Mouse (Mus musculus) liver, embryonic 13.5 days (tissue): ENCODE results near the gene Tmem163. TPM values are rescaled to one million over a fixed set of nuclear protein-coding genes. Genes with fewer than 3 reads are reported as not detected.

Experiments
- ATAC-seq: fragments of 200-750 bp; cut with Nextera tagmentation; 2 replicates; pipeline ENCODE4 v1.8.0; 2017; ENCODE audit warnings: low read depth, mild to moderate bottlenecking, moderate number of reproducible peaks, moderate library complexity
- DNase-seq: peaks from one replicate; pipeline ENCODE4 v3.0.0; 2022
- H3K27ac ChIP-seq: fragments of 300-500 bp; sonication (generic); 2 replicates; pipeline ENCODE4 v1.5.1; 2015; ENCODE audit warnings: moderate library complexity, mild to moderate bottlenecking, inconsistent platforms
- H3K27me3 ChIP-seq: fragments of 300-500 bp; sonication (generic); 2 replicates; pipeline ENCODE4 v1.6.1; 2015; ENCODE audit warnings: mild to moderate bottlenecking, inconsistent platforms
- H3K36me3 ChIP-seq: fragments of 300-500 bp; sonication (generic); 2 replicates; pipeline ENCODE4 v1.6.1; 2015; ENCODE audit warnings: mild to moderate bottlenecking, inconsistent platforms
- H3K4me1 ChIP-seq: fragments of 300-500 bp; sonication (generic); replicated peaks from 2 replicates; pipeline ENCODE4 v1.6.1; 2015; ENCODE audit warnings: inconsistent platforms
- H3K4me2 ChIP-seq: fragments of 300-500 bp; sonication (generic); 2 replicates; pipeline ENCODE4 v1.6.1; 2015; ENCODE audit warnings: inconsistent platforms, mild to moderate bottlenecking, moderate library complexity
- H3K4me3 ChIP-seq: fragments of 300-500 bp; sonication (generic); replicated peaks from 2 replicates; pipeline ENCODE4 v1.5.1; 2015; ENCODE audit warnings: mild to moderate bottlenecking, inconsistent platforms
- H3K9ac ChIP-seq: fragments of 300-500 bp; sonication (generic); 2 replicates; pipeline ENCODE4 v1.6.1; 2015; ENCODE audit warnings: mild to moderate bottlenecking, inconsistent platforms
- H3K9me3 ChIP-seq: fragments of 300-500 bp; sonication (generic); replicated peaks from 2 replicates; pipeline ENCODE4 v1.6.1; 2016; ENCODE audit warnings: inconsistent platforms
- WGBS: fragments of 180-500 bp; shearing (Covaris S2); methylation state at CpG from one replicate; pipeline ENCODE4 v1.1.7; 2015; ENCODE audit not compliant: insufficient replicate concordance; 5-methylcytosine and 5-hydroxymethylcytosine counted together
- polyA plus RNA-seq: library from polyadenylated mRNA; unstranded; fragments of >200 nt; fragmentation: Nextera tagmentation; extraction: Ambion mirVana; gene quantifications from 2 replicates; pipeline ENCODE4 v1.2.1, GENCODE M21; 2015

Gene Tmem163
- polyA plus RNA-seq, 1 experiment from 2014 or later, result 0.51 TPM

- no peak overlapping the region for H3K4me3 ChIP-seq
- ATAC-seq (no peak), DNase-seq (no peak)
- no peaks in the 10 kb centered on the region for H3K36me3 ChIP-seq
- no peaks in the 10 kb centered on the region for H3K27me3 ChIP-seq
- H3K4me1 ChIP-seq, result no peaks in the 10 kb centered on the region
- H3K9ac ChIP-seq, result no peak overlapping the region
- no peak overlapping the region for H3K4me2 ChIP-seq
- WGBS, result 54% methylated on average over 3 of the region's 3 CpGs
- H3K9me3 ChIP-seq, result no peaks in the 10 kb centered on the region
- H3K27ac ChIP-seq, result no peak overlapping the region
Observed at GRCm38 (mm10) chr1:127589542-127589941, 89.8 kb downstream of the Tmem163 start.

- Histone ChIP-seq H3K4me2 (no peak overlapping the region), H3K9me3 (no peaks in the 10 kb centered on the region), H3K27me3 (no peaks in the 10 kb centered on the region), H3K36me3 (no peaks in the 10 kb centered on the region), H3K4me3 (no peak overlapping the region), H3K9ac (no peak overlapping the region), H3K27ac (no peak overlapping the region), H3K4me1 (no peaks in the 10 kb centered on the region)
- WGBS, result 62% methylated on average over 5 of the region's 5 CpGs
- DNase-seq (no peak), ATAC-seq (no peak)
Observed at GRCm38 (mm10) chr1:127587071-127587470, 92.3 kb downstream of the Tmem163 start.

- no peak overlapping the region for H3K4me2 ChIP-seq
- no peak for ATAC-seq
- no peak overlapping the region for H3K9ac ChIP-seq
- no peak for DNase-seq
- WGBS, result 69% methylated on average over 1 of the region's 1 CpGs
- no peak overlapping the region for H3K4me3 ChIP-seq
- H3K27ac ChIP-seq, result no peak overlapping the region
- no peaks in the 10 kb centered on the region for H3K4me1 ChIP-seq
- no peaks in the 10 kb centered on the region for H3K27me3 ChIP-seq
- no peaks in the 10 kb centered on the region for H3K9me3 ChIP-seq
- H3K36me3 ChIP-seq, result no peaks in the 10 kb centered on the region
Observed at GRCm38 (mm10) chr1:127586156-127586555, 93.2 kb downstream of the Tmem163 start.

- Histone ChIP-seq H3K4me3 (no peak overlapping the region), H3K9me3 (no peaks in the 10 kb centered on the region), H3K27me3 (no peaks in the 10 kb centered on the region), H3K36me3 (no peaks in the 10 kb centered on the region), H3K4me1 (no peaks in the 10 kb centered on the region), H3K9ac (no peak overlapping the region), H3K27ac (no peak overlapping the region), H3K4me2 (no peak overlapping the region)
- no peak for ATAC-seq
- 58% methylated on average over 5 of the region's 5 CpGs for WGBS
- no peak for DNase-seq
Observed at GRCm38 (mm10) chr1:127577981-127578380, 101.4 kb downstream of the Tmem163 start.

- Histone ChIP-seq H3K4me2 (no peak overlapping the region), H3K4me1 (no peaks in the 10 kb centered on the region), H3K4me3 (no peak overlapping the region), H3K27me3 (no peaks in the 10 kb centered on the region), H3K9me3 (no peaks in the 10 kb centered on the region), H3K27ac (no peak overlapping the region), H3K36me3 (no peaks in the 10 kb centered on the region), H3K9ac (no peak overlapping the region)
- WGBS, result 72% methylated on average over 7 of the region's 7 CpGs
- DNase-seq (no peak), ATAC-seq (no peak)
Observed at GRCm38 (mm10) chr1:127577083-127577482, 102.3 kb downstream of the Tmem163 start.

GRCm38 (mm10) chr1:127576563-127576962 lies 102.8 kb downstream of the Tmem163 start:
- Histone ChIP-seq H3K9ac (no peak overlapping the region), H3K27me3 (no peaks in the 10 kb centered on the region), H3K36me3 (no peaks in the 10 kb centered on the region), H3K4me1 (no peaks in the 10 kb centered on the region), H3K4me2 (no peak overlapping the region), H3K9me3 (no peaks in the 10 kb centered on the region), H3K4me3 (no peak overlapping the region), H3K27ac (no peak overlapping the region)
- ATAC-seq, result no peak
- 56% methylated on average over 8 of the region's 8 CpGs for WGBS
- DNase-seq, result no peak

- Histone ChIP-seq H3K27ac (no peak overlapping the region), H3K9me3 (no peaks in the 10 kb centered on the region), H3K9ac (no peak overlapping the region), H3K4me2 (no peak overlapping the region), H3K4me3 (no peak overlapping the region), H3K4me1 (no peaks in the 10 kb centered on the region), H3K36me3 (no peaks in the 10 kb centered on the region), H3K27me3 (no peaks in the 10 kb centered on the region)
- DNase-seq (no peak), ATAC-seq (no peak)
- WGBS, result 60% methylated on average over 3 of the region's 3 CpGs
Observed at GRCm38 (mm10) chr1:127576143-127576542, 103.2 kb downstream of the Tmem163 start.

- H3K9me3 ChIP-seq, result no peaks in the 10 kb centered on the region
- no peak overlapping the region for H3K4me2 ChIP-seq
- no peaks in the 10 kb centered on the region for H3K4me1 ChIP-seq
- no peaks in the 10 kb centered on the region for H3K36me3 ChIP-seq
- DNase-seq (no peak), ATAC-seq (no peak)
- H3K27me3 ChIP-seq, result no peaks in the 10 kb centered on the region
- H3K9ac ChIP-seq, result no peak overlapping the region
- 38% methylated on average over 4 of the region's 4 CpGs for WGBS
- no peak overlapping the region for H3K27ac ChIP-seq
- H3K4me3 ChIP-seq, result no peak overlapping the region
Observed at GRCm38 (mm10) chr1:127575692-127576091, 103.7 kb downstream of the Tmem163 start.

- Histone ChIP-seq H3K27ac (no peak overlapping the region), H3K27me3 (no peaks in the 10 kb centered on the region), H3K4me2 (no peak overlapping the region), H3K9me3 (no peaks in the 10 kb centered on the region), H3K4me1 (no peaks in the 10 kb centered on the region), H3K36me3 (no peaks in the 10 kb centered on the region), H3K4me3 (no peak overlapping the region), H3K9ac (no peak overlapping the region)
- DNase-seq, result no peak
- no peak for ATAC-seq
- WGBS, result 65% methylated on average over 3 of the region's 3 CpGs
Observed at GRCm38 (mm10) chr1:127573186-127573585, 106.2 kb downstream of the Tmem163 start.

GRCm38 (mm10) chr1:127568641-127569040 lies 110.7 kb downstream of the Tmem163 start:
- Histone ChIP-seq H3K4me2 (no peak overlapping the region), H3K27me3 (no peaks in the 10 kb centered on the region), H3K4me1 (no peaks in the 10 kb centered on the region), H3K36me3 (no peaks in the 10 kb centered on the region), H3K27ac (no peak overlapping the region), H3K4me3 (no peak overlapping the region), H3K9me3 (no peaks in the 10 kb centered on the region), H3K9ac (no peak overlapping the region)
- ATAC-seq (no peak), DNase-seq (no peak)
- 49% methylated on average over 3 of the region's 3 CpGs for WGBS

GRCm38 (mm10) chr1:127556486-127556845 lies 122.9 kb downstream of the Tmem163 start:
- ATAC-seq (no peak), DNase-seq (no peak)
- Histone ChIP-seq H3K4me1 (no peaks in the 10 kb centered on the region), H3K9ac (no peak overlapping the region), H3K27ac (no peak overlapping the region), H3K27me3 (no peaks in the 10 kb centered on the region), H3K9me3 (no peaks in the 10 kb centered on the region), H3K36me3 (no peaks in the 10 kb centered on the region), H3K4me3 (no peak overlapping the region), H3K4me2 (no peak overlapping the region)
- WGBS, result 42% methylated on average over 2 of the region's 2 CpGs

- Histone ChIP-seq H3K4me3 (no peak overlapping the region), H3K4me2 (no peak overlapping the region), H3K36me3 (no peaks in the 10 kb centered on the region), H3K9ac (no peak overlapping the region), H3K27me3 (no peaks in the 10 kb centered on the region), H3K9me3 (no peaks in the 10 kb centered on the region), H3K27ac (no peak overlapping the region), H3K4me1 (no peaks in the 10 kb centered on the region)
- WGBS, result 64% methylated on average over 6 of the region's 6 CpGs
- no peak for DNase-seq
- no peak for ATAC-seq
Observed at GRCm38 (mm10) chr1:127555822-127556485, 123.4 kb downstream of the Tmem163 start.
